Mouse (Mus musculus) cerebellum, postnatal 36 days (tissue): ENCODE data around the gene Zfp952.
"Not testable (repeated sequence)": the region's sequence is repeated elsewhere in the genome, so short reads cannot be mapped to it uniquely, and the experiment has no call there.

ENCODE experiments used
- DNase-seq, 2 experiments: peaks; one replicate each; pipeline ENCODE4 v3.0.0; 2021 to 2022; ENCODE audit warnings: mixed read lengths in 2 of 2

Gene Zfp952

DNA sequence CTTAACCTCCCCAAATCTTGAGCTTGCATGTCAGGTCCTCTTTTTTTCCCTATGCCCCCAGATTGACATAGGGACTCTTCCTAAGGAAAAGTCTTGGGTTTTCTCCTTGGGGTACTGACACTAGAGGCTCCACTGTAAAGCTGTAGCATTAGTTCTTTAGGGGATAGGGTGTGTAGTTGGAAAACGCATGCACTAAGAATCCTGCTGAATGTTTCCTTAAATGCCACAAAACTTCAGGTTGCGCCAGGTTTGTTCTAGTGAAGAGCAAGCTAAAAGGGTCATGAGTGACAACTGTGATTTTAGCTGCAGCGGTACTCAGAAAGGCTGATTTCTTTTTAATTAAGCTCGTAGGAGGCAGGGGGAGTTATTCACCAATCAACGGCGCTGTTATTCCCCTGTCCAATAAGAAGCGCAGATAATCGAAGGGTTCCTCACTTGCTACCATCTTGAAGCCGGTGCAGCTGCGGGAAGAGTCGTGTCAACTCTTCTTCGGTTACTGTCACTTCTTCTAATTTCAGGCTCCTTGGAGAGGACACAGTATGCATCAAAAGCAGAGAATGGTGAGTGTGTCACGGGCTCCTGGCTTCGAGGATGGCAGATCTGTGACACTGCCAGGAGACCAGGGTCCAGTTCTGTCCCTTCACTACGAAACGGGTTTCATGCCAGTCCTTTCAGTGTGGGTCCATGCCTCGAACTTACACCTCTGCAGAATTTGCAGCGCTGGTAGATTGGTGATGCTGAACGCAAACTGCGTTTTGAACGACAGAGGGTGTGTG, at the start of gene Zfp952:
Gene Zfp952, plus strand, starts transcription at position 431 of the 776 bp plus-strand sequence.
- DNase-seq, result peak; percentile 76 to 86

DNA sequence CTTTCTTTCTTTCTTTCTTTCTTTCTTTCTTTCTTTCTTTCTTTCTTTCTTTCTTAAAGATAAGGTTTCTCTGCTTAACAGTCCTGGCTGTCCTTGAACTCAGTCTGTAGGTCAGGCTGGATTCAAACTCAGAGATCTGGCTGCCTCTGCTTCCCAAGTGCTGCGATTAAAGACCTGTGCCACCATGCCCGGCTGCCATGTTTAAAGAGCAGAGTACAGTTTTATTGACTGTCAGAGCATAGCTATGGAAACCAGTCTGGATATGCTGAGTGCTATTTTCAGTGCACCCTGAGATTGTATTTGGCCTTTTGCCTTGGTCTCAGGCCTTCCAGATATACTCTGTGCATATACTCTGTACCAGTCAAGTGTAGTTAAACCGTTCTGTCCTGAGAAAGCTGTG, 49.3 kb upstream of the Zfp952 start:
- no peak for DNase-seq

DNA sequence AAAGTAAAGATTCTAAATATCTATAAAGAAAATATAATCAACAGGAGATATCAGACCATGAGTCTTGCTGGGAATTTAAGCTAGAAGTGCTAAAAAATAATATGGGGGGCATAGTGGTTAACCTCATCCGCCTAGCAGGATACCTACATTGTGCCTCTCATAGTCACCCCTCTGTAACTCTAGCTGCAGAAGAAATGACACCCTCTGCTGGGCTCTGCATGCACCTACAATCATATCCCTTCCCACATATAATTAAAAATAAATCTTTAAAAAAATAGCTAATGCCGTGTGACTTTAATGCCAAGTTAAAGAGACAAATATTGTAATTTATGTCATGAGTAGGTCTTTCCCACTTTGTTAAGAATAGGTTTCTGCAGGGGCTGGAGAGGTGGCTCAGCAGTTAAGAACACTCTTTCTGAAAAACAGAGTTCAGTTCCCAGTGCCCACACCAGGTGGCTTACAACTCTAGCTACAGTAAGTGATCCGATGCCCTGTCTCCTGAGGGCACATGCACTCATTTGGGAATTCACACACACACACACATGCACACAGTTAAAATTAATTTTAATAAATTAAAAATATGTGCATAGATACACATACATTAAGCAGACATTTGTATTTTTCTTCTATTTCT, 48.4 kb upstream of the Zfp952 start:
- DNase-seq, result no peak

DNA sequence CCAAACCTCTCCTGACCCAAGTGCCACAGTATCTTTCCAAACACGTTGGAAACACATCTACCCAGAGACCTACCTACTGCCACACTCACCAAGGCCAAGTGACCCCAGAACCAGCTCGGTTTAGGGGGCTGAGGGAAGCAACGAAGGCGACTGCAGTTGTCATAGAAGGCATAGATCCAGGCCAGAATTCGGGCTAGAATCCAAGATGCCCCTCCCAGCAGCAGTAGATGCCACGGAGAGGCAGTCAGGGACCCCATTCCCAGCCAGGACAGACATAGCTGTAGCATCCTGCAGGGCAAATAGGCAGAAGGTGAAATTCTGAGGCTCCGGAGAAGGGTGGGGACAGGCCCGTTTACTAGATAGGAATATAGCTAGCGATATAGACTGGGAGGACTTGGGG, 46.2 kb upstream of the Zfp952 start:
- no peak for DNase-seq

DNA sequence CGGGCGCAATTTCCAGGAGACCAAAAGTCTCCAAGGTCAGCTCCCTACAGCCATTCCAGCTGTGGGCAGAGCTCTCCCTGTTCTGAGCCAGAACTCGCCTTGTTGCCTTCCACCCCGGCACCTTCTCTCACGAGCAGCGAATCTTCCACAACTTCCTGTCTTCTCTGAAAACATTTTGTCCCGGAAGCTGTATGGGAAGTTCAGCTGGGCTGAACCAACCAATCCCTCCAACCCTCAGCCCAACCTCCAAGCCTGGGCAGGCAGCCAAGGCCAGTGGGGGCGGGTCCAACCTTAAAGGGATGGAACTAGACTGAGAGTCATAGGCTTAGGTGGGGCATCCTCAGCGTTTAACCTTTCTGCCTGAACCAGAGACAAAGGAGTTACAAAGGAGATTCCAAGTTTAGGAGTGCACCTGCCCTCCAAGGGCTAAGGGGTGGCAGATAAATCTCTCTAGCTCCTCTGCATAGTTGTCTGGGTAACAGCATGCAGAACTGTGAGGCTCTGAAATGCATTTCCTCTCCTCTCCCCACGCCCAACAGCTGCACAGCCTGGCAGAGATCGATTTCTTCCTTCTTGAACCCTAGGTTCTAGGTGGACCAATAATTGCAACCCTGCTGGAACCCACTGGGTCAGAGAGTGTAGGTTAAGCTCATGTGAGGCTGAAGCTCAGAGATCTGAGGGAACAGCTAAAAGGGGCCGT, 45.6 kb upstream of the Zfp952 start, which contains the start of gene Cyp4f13:
Gene Cyp4f13, minus strand, starts transcription at position 188 of the 700 bp plus-strand sequence.
- peak; percentile 89 to 95 for DNase-seq

DNA sequence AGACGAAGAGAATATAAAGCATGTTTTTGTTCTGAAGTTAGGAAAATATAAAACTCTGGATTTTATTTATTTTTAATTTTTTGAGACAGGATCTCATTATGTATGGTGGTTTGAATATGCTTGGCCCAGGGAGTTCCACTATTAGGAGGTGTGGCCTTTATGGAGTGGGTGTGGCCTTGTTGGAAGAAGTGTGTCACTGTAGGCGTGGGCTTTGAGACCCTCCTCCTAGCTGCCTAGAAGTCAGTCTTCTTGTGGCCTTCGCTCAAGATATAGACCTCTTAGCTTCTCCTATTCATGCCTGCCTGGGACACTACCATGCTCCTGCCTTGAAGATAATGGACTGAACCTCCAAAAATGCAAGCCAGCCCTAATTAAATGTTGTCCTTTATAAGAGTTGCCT, 42.8 kb upstream of the Zfp952 start:
- DNase-seq, result no peak

DNA sequence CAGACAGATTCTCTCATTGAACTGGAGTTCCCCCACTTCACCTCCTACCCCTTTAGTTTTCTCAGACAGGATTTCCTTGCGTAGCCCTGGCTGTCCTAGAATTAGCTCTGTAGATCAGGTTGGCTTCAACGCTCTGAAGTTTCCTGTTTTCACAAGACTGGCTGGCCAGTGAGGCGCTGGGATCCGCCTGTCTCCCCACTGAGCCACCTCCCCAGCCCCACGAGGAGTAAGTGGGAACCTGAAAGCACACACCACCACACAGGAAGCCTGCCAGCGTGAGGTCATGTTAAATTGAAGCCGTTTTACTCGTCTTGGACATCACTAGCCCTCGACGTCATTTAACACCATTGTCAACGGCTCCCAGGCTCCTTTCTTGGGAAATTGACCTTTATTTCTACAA, 41.9 kb upstream of the Zfp952 start:
- DNase-seq, result no peak

DNA sequence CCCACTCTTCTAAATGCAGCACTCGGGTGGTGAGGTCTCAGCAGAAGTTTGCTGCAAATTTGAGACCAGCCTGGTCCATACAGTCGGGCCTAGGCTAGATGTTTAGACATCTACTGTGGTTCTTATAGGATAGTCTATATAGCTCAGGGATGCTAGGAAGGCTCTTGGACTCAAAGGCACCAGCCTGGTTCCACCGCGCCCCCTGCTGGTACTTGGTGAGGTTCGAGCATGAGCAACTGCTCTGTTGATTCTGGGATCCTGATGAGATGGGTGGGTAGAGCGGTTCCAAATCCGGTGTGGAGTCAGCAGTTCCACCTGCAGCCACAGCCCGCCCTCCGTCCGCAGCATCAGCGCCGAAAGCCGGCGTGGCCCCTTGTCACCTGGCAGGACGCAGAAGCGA, 41.5 kb upstream of the Zfp952 start:
- DNase-seq, result peak; percentile 86 to 91

DNA sequence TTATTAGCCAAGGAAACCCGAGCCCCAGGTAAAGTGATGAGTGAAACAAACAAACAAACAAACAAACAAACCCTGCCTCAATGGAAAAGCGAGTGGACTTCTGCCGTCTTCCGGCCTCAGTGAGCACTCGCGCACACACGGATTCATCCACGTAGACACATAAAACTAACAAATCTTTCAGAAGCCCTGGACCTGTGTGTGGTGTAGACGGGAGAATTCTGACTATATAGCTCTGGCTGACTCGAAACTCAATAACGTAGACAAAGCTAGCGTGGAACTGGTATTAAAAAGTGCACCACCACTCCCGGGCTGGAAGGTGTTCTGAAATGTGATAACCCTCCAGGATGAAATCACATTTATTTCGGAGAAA, 27.7 kb upstream of the Zfp952 start:
- peak in 1 of 2 experiments; percentile 12 for DNase-seq

DNA sequence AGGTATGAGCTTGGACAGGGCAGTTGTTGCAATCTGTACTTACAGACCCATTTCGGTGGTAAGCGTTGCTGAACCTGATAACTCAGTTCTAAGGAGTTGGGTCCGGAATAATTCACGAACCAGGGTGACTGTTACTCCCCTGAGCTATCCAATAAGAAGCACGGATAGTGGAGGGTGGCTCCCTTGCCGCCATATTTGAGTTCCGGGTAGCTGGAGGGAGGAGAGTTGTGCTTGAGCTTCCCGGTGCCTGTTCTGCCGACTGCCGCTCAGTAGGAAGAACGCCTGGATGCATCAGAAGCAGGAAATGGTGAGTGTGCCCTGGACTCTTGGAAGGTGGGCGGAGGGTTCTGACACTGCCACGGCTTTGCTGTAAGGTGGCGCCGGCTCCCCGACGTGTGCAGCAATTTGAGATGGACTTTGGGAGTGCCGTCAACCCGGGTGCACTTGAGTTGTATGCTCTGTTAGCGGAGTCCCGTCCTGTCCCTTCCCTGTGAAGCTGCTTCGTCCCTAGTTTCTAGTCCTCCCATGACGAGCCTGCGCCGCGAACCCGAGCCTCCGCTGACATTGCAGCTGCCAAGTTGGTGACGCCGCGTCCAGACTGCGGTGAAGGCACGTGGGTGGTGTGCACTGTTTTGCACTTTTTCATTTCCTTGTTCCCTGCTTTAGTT, 27.2 kb upstream of the Zfp952 start, which contains the start of gene Zfp472:
Gene Zfp472, plus strand, starts transcription at position 192 of the 668 bp plus-strand sequence.
- DNase-seq, result peak; percentile 85 to 92

DNA sequence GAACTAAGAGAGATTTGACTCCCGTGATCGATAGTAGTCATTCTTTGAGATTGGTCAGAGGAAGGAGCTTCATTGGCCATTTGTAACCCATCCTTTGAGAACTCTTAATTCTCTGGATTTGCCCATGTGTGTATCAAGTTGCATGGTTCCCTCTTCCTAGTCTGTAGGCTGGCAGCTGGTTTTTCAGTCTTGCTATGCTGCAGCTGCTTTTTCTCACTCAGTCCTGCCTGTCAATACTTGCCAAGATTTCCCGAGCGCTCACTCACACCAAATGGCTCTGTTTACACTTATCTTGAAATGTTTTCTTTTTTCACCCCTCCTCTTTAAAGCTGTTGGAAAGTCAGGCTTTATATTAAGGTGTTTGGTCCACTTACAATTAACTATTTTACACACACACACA, 11.6 kb upstream of the Zfp952 start:
- DNase-seq, result no peak

DNA sequence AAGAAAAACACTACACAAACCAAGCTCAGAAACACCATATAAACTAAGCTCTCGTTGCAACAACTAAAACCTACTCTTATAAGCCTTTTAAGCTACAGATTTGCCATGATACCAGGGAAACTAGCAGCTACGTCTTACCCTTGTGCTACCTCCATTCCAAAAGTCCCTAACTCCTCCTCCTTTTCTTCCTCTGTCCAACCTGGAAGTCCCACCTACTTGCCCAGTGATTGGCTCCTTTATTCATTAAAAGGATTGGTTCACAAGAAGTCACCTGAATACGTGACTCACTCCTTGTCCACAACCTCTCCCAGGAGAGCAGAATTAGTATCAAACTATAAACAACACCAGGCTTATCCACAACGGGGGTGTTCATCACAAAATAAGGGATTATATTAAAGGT, 6.6 kb upstream of the Zfp952 start:
- no peak for DNase-seq

DNA sequence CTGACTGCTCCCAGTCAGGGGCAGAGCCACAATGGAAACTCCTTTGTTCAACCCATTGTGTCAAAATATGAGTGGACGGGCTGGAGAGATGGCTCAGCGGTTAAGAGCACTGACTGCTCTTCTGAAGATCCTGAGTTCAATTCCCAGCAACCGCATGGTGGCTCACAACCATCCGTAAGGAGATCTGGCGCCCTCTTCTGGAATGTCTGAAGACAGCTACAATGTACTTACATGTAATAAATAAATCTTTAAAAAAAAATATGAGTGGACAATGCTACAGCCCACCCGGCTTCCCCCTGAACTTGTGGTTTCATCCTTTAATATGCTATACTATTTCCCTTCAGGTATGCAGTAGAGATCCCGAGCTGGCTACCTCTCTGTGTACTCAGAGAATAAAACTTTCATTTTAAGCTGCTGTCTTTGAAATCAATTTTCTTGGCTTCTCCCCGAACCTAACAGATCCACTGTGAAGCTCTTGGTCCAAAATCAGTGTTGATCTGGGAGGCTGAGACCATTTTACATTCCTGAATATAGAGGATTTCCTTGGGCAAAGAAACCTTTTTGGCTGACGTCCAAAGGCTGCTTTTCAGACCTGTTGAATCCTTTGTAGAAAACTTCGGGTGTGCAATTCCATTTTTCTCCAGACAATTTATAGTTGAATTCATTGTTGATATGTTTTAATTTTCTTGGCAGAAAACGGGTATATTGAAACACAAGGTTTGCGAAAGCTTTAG, 797 bp upstream of the Zfp952 start:
- DNase-seq, result no peak

DNA sequence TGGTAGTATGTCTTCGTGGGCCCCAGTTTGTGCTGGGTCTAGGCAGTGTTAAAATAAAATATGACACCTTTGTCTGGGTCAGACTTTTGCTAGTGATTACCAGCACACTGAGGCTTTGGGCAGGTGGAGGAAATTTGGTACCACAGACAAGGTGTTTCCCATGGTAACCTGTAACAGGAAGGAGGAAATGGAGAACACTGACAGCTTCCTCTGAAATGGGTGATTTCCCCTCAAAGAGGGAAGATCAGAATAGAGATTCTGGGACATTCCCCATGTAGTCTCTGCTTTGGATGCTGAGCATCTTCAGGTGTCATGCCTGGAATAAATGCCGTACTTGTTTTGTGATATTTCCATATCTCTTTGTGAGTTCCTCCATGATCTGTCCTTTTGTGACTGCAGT, 5.6 kb downstream of the Zfp952 start:
- DNase-seq, result no peak

DNA sequence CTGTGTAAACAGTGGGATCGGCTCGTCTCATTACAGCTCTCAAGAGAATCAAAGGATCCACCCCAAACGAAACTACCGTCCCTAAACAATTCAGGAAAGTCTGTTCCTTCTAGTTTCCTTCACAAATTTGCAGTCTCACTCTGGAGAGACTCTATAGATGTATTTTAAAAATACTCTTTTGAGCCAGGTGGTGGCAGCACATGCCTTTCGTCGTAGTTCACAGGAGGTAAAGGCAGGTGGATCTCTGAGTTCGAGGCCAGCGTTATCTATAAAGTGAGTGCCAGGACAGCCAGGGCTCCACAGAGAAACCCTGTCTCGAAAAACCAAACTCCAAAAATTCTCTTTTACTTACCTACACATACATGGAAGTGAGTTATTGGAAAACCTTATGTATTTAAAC, 15.4 kb downstream of the Zfp952 start:
- DNase-seq, result no peak

DNA sequence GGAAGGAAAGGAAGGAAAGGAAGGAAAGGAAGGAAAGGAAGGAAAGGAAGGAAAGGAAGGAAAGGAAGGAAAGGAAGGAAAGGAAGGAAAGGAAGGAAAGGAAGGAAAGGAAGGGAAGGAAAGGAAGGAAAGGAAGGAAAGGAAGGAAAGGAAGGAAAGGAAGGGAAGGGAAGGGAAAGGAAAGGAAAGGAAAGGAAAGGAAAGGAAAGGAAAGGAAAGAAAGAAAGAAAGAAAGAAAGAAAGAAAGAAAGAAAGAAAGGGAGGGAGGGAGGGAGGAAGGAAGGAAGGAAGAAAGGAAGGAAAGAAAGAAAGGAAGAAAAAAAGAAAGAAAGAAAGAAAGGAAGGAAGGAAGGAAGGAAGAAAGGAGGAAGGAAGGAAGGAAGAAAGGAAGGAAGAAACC, 27.5 kb downstream of the Zfp952 start:
- not testable (repeated sequence) for DNase-seq

DNA sequence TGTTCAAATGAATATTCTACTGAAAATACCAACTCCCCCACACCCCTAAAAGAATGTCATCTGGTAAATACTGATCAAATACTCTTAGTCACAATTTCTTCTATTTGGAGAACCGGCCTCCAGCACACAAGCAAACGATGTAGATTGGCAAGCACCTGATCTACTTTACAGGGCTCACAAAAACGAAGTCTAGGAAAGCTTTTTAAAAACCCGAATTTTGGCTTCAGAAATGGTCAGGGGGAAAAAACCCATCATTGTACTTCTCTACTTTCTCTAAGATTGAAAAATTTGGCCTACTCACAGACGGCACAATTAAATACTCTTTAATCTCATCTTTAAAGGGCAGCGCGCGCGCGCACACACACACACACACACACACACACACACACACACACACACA, 39.4 kb downstream of the Zfp952 start:
- DNase-seq, result no peak

DNA sequence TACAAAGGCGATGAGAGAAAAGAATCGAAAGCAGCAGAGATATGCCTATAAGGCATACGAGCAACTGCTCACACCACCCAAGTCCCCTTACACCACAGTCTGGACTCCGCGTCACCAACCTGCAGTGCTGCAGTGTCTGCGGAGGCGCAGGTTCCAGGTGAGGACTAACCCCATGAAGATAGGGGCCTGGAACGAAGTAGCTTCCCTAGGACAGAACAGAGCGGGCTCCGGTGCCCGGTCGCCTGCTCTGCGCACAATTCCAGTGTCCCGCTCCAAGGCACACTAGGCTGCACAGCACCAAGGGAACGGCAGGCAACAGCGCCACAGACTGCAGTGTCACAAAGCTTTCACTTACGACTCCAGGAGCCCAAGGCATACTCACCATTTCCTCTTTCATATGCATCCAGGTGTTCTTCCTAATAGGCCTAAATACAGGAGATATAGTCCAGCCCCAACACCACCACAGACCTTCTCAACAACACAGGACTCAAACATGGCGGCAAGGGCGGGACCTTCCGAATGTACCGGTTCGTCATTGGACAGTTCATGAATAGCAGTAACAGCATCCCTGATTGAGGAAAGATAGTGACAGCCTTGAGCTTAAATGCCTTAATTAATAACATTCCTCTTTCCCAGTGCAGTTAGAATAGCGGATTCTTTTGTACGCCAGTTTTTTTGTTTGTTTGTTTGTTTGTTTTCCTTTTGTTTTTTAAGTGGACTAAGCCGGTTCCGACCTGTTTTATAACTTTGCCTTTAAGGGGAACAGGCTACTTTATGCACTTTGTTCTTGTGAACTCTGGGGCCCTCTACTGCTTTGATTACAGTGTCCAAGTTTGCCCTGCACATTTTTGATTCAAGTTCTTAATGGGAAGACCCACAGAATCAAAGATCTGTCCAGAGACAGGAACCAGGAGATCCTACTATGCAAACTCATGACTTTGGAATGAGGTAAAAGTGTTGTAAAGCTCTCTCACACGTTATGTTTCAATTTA, 40.3 kb downstream of the Zfp952 start, which contains the start of gene Zfp763:
Gene Zfp763, minus strand, starts transcription at position 503 of the 992 bp plus-strand sequence.
- peak; percentile 80 to 86 for DNase-seq
